Mouse (Mus musculus) stomach, embryonic 15.5 days (tissue): ENCODE measurements at regions not wholly inside any gene's neighbourhood (a gene's known extent, or its start where the extent isn't known, plus 50 kb on each side); places are given as distances from the start of the nearest gene placed in this dataset.

Source experiments
- ATAC-seq: fragments of 200-750 bp; cut with Nextera tagmentation; 2 replicates; pipeline ENCODE4 v1.8.0; 2017; ENCODE audit warnings: low read depth, moderate number of reproducible peaks, moderate TSS enrichment; ENCODE audit not compliant: insufficient read depth, low FRiP score
- H3K27ac ChIP-seq: fragments of 300-500 bp; sonication (generic); 2 replicates; pipeline ENCODE4 v1.5.1; 2015; ENCODE audit warnings: mild to moderate bottlenecking, inconsistent platforms
- H3K27me3 ChIP-seq: fragments of 300-500 bp; sonication (generic); replicated peaks from 2 replicates; pipeline ENCODE4 v1.6.1; 2015; ENCODE audit warnings: inconsistent platforms
- H3K36me3 ChIP-seq: fragments of 300-500 bp; sonication (generic); 2 replicates; pipeline ENCODE4 v1.6.1; 2015; ENCODE audit warnings: inconsistent platforms
- H3K4me1 ChIP-seq: fragments of 300-500 bp; sonication (generic); 2 replicates; pipeline ENCODE4 v1.6.1; 2015; ENCODE audit warnings: inconsistent platforms
- H3K4me2 ChIP-seq: fragments of 300-500 bp; sonication (generic); 2 replicates; pipeline ENCODE4 v1.6.1; 2015; ENCODE audit warnings: mild to moderate bottlenecking, inconsistent platforms
- H3K4me3 ChIP-seq: fragments of 300-500 bp; sonication (generic); replicated peaks from 2 replicates; pipeline ENCODE4 v1.5.1; 2015; ENCODE audit warnings: inconsistent platforms
- H3K9ac ChIP-seq: fragments of 300-500 bp; sonication (generic); 2 replicates; pipeline ENCODE4 v1.6.1; 2015; ENCODE audit warnings: inconsistent platforms
- H3K9me3 ChIP-seq: fragments of 300-500 bp; sonication (generic); 2 replicates; pipeline ENCODE4 v1.6.1; 2016; ENCODE audit warnings: inconsistent platforms
- WGBS: fragments of 180-500 bp; shearing (Covaris S2); methylation state at CpG from one replicate; pipeline ENCODE4 v1.1.7; 2015; 5-methylcytosine and 5-hydroxymethylcytosine counted together

DNA sequence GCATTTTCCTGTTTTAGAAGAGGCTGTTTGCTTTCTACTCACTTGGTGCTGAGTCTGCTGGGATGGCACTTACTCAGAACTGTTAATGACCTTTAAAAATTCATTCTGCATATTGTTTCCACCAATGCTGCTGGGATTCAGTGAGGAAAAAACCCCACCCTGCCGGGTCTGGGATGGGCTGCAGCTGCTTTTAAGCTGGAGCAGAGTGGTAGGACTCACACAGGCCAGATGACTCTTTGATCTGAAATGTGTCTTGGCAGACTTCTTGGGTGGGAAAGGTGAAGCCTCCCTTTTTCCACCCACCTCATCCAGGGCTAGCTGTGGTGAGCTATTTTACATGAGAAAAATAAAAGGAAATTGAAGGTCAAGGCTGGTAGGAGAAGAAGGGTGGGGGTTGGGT, 56.4 kb upstream of the Ddhd1 start:
- WGBS, result 27% methylated on average over 1 of the region's 1 CpGs
- no peaks in the 10 kb centered on the region for H3K27me3 ChIP-seq

DNA sequence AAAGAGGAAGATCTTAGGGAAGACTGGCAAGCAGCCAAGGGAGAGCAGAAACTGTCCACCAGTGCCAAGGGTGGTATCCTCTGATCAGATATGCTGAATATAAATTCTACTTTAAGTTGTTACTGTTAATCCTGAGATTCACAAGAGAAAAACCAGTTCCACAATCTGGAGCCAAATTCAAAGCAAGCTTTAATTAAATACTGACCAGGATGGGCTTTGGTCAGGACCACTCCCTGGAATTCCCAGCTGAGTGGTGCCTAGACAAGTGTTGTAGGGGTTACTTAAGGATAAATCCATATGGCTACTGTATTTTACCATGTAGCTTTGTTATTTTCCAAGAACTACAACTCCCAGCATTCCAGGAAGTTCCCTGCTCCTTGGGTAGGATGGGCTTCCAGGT, 56.8 kb upstream of the Ddhd1 start:
- Histone ChIP-seq H3K4me3 (no peak overlapping the region), H3K4me2 (no peak overlapping the region), H3K27me3 (no peaks in the 10 kb centered on the region), H3K9ac (no peak overlapping the region), H3K4me1 (no peaks in the 10 kb centered on the region), H3K27ac (no peak overlapping the region), H3K36me3 (no peaks in the 10 kb centered on the region), H3K9me3 (no peaks in the 10 kb centered on the region)
- no peak for ATAC-seq

More for the DNA sequence above, 56.4 kb upstream of the Ddhd1 start:
- H3K36me3 ChIP-seq, result no peaks in the 10 kb centered on the region
- no peak overlapping the region for H3K4me2 ChIP-seq
- no peak overlapping the region for H3K4me3 ChIP-seq
- ATAC-seq, result no peak
- no peaks in the 10 kb centered on the region for H3K4me1 ChIP-seq
- no peak overlapping the region for H3K27ac ChIP-seq
- H3K9me3 ChIP-seq, result no peaks in the 10 kb centered on the region
- H3K9ac ChIP-seq, result no peak overlapping the region

DNA sequence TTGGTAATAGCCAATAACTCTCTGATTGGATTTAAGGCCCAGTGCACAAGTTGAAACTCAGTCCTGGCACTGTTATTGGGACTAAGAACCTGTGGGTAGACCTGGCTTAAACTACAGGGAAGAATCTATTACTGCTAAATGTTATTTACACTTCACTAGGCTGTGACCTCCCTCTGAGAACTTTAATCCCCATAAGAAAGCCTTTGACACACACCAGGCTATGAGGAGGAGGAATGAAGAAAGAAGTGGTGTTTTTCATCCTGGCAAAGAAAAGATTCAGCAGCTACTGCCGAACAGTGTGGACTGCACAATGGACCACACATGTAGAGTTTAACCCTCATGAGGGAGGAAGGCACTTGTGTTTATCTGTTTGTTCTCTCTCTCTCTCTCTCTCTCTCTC, 58.2 kb upstream of the Ddhd1 start:
- no peak overlapping the region for H3K4me2 ChIP-seq
- H3K27ac ChIP-seq, result no peak overlapping the region
- H3K4me1 ChIP-seq, result no peaks in the 10 kb centered on the region
- no peaks in the 10 kb centered on the region for H3K9me3 ChIP-seq
- H3K36me3 ChIP-seq, result no peaks in the 10 kb centered on the region
- no peak for ATAC-seq
- H3K27me3 ChIP-seq, result no peaks in the 10 kb centered on the region
- no peak overlapping the region for H3K9ac ChIP-seq
- WGBS, result 22% methylated on average over 1 of the region's 1 CpGs
- H3K4me3 ChIP-seq, result no peak overlapping the region

DNA sequence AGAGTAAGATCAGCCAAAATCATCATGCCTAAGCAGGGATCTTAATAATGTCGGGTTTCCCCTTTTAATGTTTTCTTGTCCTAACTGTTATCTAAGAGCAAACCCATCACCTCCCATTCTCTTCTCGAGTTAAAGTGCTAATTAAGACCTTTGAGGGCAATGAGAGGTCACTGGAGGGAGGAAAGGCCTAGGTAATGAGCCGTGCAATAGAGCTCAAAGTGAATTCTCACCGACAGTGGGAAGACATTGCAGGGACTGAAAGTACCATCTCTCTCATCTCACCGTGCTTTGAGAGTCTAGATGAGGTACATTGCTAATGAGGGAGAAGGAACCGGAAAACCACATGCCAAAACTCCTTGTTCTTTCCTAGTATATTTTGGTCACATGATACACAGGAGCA, 64.9 kb upstream of the Ddhd1 start:
- no peak for ATAC-seq
- no peaks in the 10 kb centered on the region for H3K9me3 ChIP-seq
- H3K27ac ChIP-seq, result no peak overlapping the region
- no peak overlapping the region for H3K4me2 ChIP-seq
- no peak overlapping the region for H3K4me3 ChIP-seq
- H3K4me1 ChIP-seq, result no peaks in the 10 kb centered on the region
- no peak overlapping the region for H3K9ac ChIP-seq
- no peaks in the 10 kb centered on the region for H3K27me3 ChIP-seq
- H3K36me3 ChIP-seq, result no peaks in the 10 kb centered on the region
- 51% methylated on average over 6 of the region's 6 CpGs for WGBS

DNA sequence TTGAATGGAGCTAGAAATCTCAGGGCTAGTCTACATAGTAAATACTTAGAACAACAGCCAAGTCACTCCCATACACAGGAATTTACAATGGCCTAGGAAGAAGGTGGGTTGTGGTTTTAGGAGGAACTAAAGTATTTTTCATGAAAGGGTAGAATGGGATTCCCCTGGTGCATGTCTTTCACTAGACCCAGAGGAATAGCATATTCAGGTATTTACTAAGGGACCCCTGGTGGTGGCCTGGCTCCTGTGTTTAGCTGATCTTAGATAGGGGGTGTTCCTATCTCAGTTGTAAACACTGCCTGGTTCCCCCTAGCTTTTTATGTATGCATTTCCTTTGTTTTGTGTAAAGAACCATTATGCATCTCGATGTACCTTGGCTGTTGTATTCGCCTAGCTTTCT, 66.4 kb upstream of the Ddhd1 start:
- Histone ChIP-seq H3K9ac (no peak overlapping the region), H3K4me3 (no peak overlapping the region), H3K36me3 (no peaks in the 10 kb centered on the region), H3K9me3 (no peaks in the 10 kb centered on the region), H3K27me3 (no peaks in the 10 kb centered on the region), H3K4me2 (no peak overlapping the region), H3K27ac (no peak overlapping the region), H3K4me1 (no peaks in the 10 kb centered on the region)
- no peak for ATAC-seq
- 88% methylated on average over 2 of the region's 2 CpGs for WGBS

DNA sequence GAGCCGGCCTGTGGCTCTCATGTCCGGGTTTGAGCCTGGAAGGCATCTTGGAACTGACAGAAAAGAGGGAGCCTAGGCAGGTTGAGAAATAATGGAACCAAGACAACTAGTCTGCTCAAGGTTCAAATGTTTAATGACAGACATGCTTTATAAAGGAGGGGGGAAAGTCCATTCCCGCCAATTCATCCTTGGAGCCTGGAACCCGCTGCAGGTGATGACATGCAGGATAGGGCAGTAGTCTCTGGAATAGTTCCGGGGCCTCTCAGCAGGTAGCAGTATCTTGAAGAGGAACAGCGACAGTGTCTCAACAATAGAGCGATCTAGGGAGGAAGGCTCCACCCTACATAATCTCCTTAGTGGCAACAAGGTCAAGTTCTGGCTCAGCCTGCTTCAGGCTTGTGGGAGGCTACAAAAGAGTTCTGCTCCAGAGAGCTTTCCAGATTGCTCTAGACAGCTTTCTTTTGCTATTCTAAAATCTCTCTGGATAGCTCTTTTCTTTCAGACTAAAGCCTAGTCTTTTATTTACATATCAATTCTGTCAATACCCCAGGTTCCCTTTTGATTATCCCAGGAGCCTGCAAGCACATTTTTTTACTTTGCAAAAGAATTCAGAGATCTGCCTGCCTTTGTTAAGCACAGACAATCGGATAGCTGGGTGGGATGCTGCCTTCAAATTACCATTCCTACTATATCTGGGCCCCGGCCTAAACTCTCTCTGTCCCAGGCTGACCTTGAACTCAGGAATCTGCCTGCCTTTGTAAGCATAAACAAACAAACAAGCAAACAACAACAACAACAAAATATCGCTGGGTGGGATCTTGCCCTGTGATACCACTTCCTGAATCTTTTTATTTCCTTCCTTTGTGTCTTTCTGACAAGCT, 76.8 kb upstream of the Ddhd1 start:
- Histone ChIP-seq H3K27ac (no peak overlapping the region), H3K4me3 (no peak overlapping the region), H3K4me2 (no peak overlapping the region), H3K9me3 (no peaks in the 10 kb centered on the region), H3K36me3 (no peaks in the 10 kb centered on the region), H3K4me1 (no peaks in the 10 kb centered on the region), H3K9ac (no peak overlapping the region), H3K27me3 (no peaks in the 10 kb centered on the region)
- no peak for ATAC-seq
- WGBS, result 76% methylated on average over 10 of the region's 10 CpGs

DNA sequence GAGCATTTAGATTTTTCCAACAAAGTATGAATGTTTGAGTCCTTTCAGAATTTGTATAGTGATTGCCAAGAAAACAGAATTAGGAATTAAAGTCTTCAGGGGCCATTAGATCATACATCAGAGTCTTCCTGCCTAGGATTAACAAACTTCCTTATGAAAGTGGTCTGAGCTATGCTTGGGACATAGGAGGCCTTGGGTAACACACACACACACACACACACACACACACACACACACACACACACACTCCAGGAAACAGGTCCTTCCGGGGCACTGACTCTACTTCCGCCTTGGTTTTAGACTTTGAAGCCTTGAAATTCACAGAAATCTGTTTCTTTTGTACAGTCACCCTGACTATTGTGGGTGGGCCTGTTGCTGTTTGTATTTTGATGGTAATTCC, 80.0 kb upstream of the Ddhd1 start:
- no peak for ATAC-seq
- H3K9ac ChIP-seq, result no peak overlapping the region
- H3K36me3 ChIP-seq, result no peaks in the 10 kb centered on the region
- no peak overlapping the region for H3K4me2 ChIP-seq
- H3K4me1 ChIP-seq, result no peaks in the 10 kb centered on the region
- H3K4me3 ChIP-seq, result no peak overlapping the region
- no peaks in the 10 kb centered on the region for H3K9me3 ChIP-seq
- 75% methylated on average over 2 of the region's 2 CpGs for WGBS
- H3K27ac ChIP-seq, result no peak overlapping the region
- H3K27me3 ChIP-seq, result no peaks in the 10 kb centered on the region

DNA sequence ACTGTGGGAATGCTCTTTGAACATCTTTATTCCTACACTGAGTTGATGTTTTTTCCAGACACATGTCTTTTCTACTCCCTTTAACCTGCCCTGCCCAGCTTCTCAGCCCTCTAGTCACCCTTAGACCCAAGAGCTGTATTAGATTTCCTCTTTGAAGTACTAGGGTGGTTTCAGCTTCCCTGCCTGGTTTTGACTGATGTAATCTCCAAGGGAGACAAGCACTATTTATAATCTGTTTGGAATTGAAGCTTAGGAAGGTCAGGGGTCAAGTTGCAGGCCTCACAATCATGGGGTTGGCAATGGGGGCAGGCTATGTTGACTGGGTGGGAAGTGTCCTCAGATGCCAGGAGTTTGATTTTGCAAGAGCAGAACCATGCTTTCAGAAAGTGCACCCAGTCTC, 81.7 kb upstream of the Ddhd1 start:
- no peak overlapping the region for H3K4me2 ChIP-seq
- no peaks in the 10 kb centered on the region for H3K4me1 ChIP-seq
- no peak overlapping the region for H3K27ac ChIP-seq
- H3K27me3 ChIP-seq, result no peaks in the 10 kb centered on the region
- H3K36me3 ChIP-seq, result no peaks in the 10 kb centered on the region
- H3K4me3 ChIP-seq, result no peak overlapping the region
- H3K9ac ChIP-seq, result no peak overlapping the region
- H3K9me3 ChIP-seq, result no peaks in the 10 kb centered on the region
- ATAC-seq, result no peak

DNA sequence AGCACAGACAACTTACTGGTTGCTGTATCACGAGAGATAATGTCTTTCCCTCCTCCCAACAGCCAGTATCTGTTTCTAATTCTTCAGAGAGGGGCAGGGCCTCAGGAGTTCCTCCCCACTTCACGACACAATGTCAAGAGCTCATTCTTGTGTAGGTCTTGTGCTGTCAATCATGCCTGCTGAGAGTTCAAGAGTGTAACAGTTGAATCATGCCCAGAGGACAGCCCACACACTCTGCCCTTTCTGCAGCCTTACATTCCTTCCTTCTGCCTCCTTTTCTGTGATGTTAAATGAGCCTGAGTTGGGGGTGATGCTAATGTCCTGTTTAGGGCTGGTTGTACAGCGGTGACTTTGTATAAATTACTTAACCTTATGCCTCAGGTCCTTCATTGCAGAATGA, 82.7 kb upstream of the Ddhd1 start:
- H3K27me3 ChIP-seq, result no peaks in the 10 kb centered on the region
- no peak overlapping the region for H3K27ac ChIP-seq
- H3K4me2 ChIP-seq, result no peak overlapping the region
- H3K9me3 ChIP-seq, result no peaks in the 10 kb centered on the region
- no peak overlapping the region for H3K4me3 ChIP-seq
- 25% methylated on average over 3 of the region's 3 CpGs for WGBS
- H3K36me3 ChIP-seq, result no peaks in the 10 kb centered on the region
- no peak for ATAC-seq
- no peaks in the 10 kb centered on the region for H3K4me1 ChIP-seq
- H3K9ac ChIP-seq, result no peak overlapping the region

DNA sequence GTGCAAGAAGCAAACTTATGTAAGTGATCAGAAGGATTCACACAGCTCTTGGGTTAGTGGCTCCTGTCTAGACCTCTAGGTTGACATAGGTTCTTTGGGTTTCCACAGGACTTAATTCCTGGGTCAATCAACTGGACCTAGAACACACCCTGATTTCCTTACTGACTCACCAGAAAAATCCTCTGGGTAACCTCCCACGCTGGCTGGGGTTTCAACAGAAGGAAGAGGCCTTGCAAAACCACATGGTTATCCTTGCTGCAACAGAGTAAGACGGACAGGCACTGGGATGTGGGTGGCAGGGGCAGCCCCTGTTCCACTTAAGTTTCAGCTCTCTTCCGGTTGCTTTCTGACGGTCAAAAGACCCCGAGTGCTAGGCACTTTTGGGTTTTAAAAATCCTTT, 88.2 kb upstream of the Ddhd1 start:
- H3K27ac ChIP-seq, result no peak overlapping the region
- no peaks in the 10 kb centered on the region for H3K9me3 ChIP-seq
- no peak overlapping the region for H3K4me3 ChIP-seq
- no peak for ATAC-seq
- H3K9ac ChIP-seq, result no peak overlapping the region
- H3K4me1 ChIP-seq, result no peaks in the 10 kb centered on the region
- H3K27me3 ChIP-seq, result no peaks in the 10 kb centered on the region
- no peak overlapping the region for H3K4me2 ChIP-seq
- H3K36me3 ChIP-seq, result no peaks in the 10 kb centered on the region
- WGBS, result 78% methylated on average over 5 of the region's 5 CpGs

DNA sequence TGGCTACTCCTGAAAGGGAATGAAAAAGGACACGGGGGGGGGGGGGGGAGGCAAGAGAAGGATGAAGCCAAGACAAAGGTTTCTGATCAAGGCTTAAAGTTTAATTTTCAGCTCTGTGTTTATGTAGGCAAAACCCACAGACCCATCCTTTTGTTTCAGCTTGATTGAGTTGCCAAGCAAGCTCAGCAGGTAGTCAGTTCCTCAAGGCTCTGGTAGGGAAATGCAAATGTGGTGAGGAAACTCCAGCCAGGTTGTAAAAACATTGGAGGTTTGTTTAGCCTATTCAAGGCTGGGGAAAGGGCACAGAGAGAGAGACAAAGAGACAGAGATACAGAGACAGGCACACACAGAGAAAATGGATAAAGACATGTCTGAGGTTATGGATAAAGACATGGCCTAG, 99.4 kb upstream of the Ddhd1 start:
- no peak for ATAC-seq
- Histone ChIP-seq H3K9ac (no peak overlapping the region), H3K27ac (no peak overlapping the region), H3K4me1 (no peaks in the 10 kb centered on the region), H3K36me3 (no peaks in the 10 kb centered on the region), H3K27me3 (no peaks in the 10 kb centered on the region), H3K4me3 (no peak overlapping the region), H3K9me3 (no peaks in the 10 kb centered on the region), H3K4me2 (no peak overlapping the region)
- WGBS, result 10% methylated on average over 1 of the region's 1 CpGs

DNA sequence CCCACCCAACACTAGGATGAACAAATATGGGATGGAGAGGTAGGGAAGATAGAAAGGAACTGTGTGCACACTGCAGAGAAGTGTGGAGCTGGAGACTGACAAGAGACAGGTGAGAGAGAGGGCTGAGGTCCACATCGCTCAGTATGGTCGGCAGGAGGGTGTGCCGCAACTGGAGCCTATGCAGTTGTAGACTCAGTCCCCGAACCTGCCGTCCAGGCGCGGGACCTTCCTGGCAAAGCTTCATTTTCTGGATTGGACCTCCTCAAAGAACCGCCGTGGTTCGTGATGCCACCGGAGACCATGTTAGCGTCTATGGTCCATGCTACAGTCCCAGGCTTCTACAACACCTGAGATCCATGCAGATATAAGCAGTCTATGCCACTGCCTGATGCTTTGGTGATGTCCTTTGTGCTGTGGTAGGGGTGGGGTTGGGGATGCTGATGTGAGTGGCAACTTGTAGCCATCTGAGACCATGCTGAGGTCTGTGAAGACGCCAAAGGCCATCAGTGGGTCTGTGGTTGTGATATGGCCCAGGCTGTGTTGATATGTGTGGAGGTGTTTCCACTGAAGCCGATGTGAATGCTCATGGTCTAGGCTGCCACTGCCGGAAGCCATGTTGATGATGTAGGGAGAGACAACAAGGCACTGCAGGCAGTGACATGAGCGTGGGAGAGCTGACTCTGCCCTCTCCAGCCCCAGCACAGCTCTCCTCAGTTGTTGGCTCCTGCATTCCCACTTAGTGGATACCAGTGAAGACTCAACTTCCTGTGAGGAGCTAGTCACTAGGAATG, 103.1 kb upstream of the Ddhd1 start:
- H3K27me3 ChIP-seq, result no peaks in the 10 kb centered on the region
- H3K36me3 ChIP-seq, result no peaks in the 10 kb centered on the region
- H3K27ac ChIP-seq, result no peak overlapping the region
- 92% methylated on average over 16 of the region's 16 CpGs for WGBS
- no peaks in the 10 kb centered on the region for H3K9me3 ChIP-seq
- no peak overlapping the region for H3K4me3 ChIP-seq
- ATAC-seq, result no peak
- no peak overlapping the region for H3K4me2 ChIP-seq
- H3K4me1 ChIP-seq, result no peaks in the 10 kb centered on the region
- no peak overlapping the region for H3K9ac ChIP-seq
